Mouse (Mus musculus): ENCODE data around the gene Ano6. TPM values are rescaled to one million over a fixed set of nuclear protein-coding genes. Genes with fewer than 3 reads are reported as not detected.

Gene Ano6
- total and polyA plus RNA-seq, 3 experiments, result 14.9 to 27.0 (median 18.4) TPM

GRCm38 (mm10) chr15:95872447-95872846, 81.8 kb downstream of the Ano6 start:
- in situ Hi-C loops (cut with MboI; ENCODE audit: low pct_ligation_motif_present, low pct_unique_long_range_greater_than_20kb, low sequenced_read_pairs) (no loop called here), dilution Hi-C loops (cut with MboI; ENCODE audit: extremely low pct_ligation_motif_present, extremely low pct_unique_long_range_greater_than_20kb, low sequenced_read_pairs) (no loop called here)
- H3K79me2 ChIP-seq (replicated peaks; ENCODE audit: control insufficient read depth, extremely low read depth, insufficient read depth, poor library complexity, severe bottlenecking), result no peaks in the 10 kb centered on the region
- no peak overlapping the region for H3K9ac ChIP-seq (ENCODE audit: insufficient read depth, low read depth)
- H3K9me3 ChIP-seq (replicated peaks; ENCODE audit: low read length), result no peaks in the 10 kb centered on the region
- H3K4me1 ChIP-seq (ENCODE audit: control insufficient read depth in 1 of 2, insufficient read depth in 2 of 2), result peaks cover 0 to 4% of the 10 kb centered on the region in 2 experiments; a peak in 2 of 4 replicates
- H3K4me3 ChIP-seq (replicated peaks in 1 of 3; ENCODE audit: low read depth in 2 of 3, low read length in 2 of 3, poor library complexity in 1 of 3), result no peak overlapping the region
- H3K27me3 ChIP-seq (replicated peaks), result no peaks in the 10 kb centered on the region
- no peak overlapping the region for H3K4me2 ChIP-seq (ENCODE audit: insufficient read depth, low read depth, poor library complexity, severe bottlenecking)
- DNase-seq (ENCODE audit: extremely low read depth), result no peak
- H3K27ac ChIP-seq (ENCODE audit: insufficient read depth, low read depth), result no peak overlapping the region
- TF ChIP-seq ZNF384 (IDR thresholded peaks at IDR 0.05; ENCODE audit: low read depth, low read length), result no peak
- TF ChIP-seq JUND (conservative IDR thresholded peaks at IDR 0.05; ENCODE audit: low read depth, low read length), result no peak
- no peak for TF ChIP-seq CHD1 (IDR thresholded peaks at IDR 0.05; ENCODE audit: low read depth, low read length)
- TF ChIP-seq NRF1 (IDR thresholded peaks at IDR 0.05; ENCODE audit: low read depth, low read length), result no peak
- no peak for TF ChIP-seq TBP (conservative IDR thresholded peaks at IDR 0.05; ENCODE audit: low read depth, low read length)
- TF ChIP-seq EP300 (IDR thresholded peaks at IDR 0.05; ENCODE audit: low read length), result no peak
- no peak for TF ChIP-seq CHD2 (IDR thresholded peaks at IDR 0.05; ENCODE audit: low read length)
- no peak for TF ChIP-seq ZKSCAN1 (IDR thresholded peaks at IDR 0.05; ENCODE audit: borderline replicate concordance, low read depth, low read length)
- no peak for TF ChIP-seq NELFE (IDR thresholded peaks at IDR 0.05; ENCODE audit: low read depth, low read length)
- TF ChIP-seq POLR2A (IDR thresholded peaks at IDR 0.05; ENCODE audit: low read depth, low read length), result no peak
- TF ChIP-seq CTCF (conservative IDR thresholded peaks at IDR 0.05 in 1 of 2, IDR thresholded peaks at IDR 0.05 in 1 of 2; ENCODE audit: low read depth in 2 of 2, low read length in 2 of 2), result no peak
- TF ChIP-seq ETS1 (conservative IDR thresholded peaks at IDR 0.05; ENCODE audit: low read depth, low read length), result no peak
- H3K36me3 ChIP-seq (replicated peaks in 1 of 2; ENCODE audit: control insufficient read depth in 1 of 2, insufficient read depth in 1 of 2, low read length in 1 of 2), result peaks cover 4 to 49% of the 10 kb centered on the region in 2 experiments

- Histone ChIP-seq H3K27ac (ENCODE audit: insufficient read depth, low read depth) (no peak overlapping the region), H3K4me3 (replicated peaks in 1 of 3; ENCODE audit: low read depth in 2 of 3, low read length in 2 of 3, poor library complexity in 1 of 3) (no peak overlapping the region), H3K4me1 (ENCODE audit: control insufficient read depth in 1 of 2, insufficient read depth in 2 of 2) (peaks cover 0 to 4% of the 10 kb centered on the region in 2 experiments; a peak in 2 of 4 replicates), H3K27me3 (replicated peaks) (no peaks in the 10 kb centered on the region), H3K9me3 (replicated peaks; ENCODE audit: low read length) (no peaks in the 10 kb centered on the region), H3K4me2 (ENCODE audit: insufficient read depth, low read depth, poor library complexity, severe bottlenecking) (no peak overlapping the region), H3K79me2 (replicated peaks; ENCODE audit: control insufficient read depth, extremely low read depth, insufficient read depth, poor library complexity, severe bottlenecking) (no peaks in the 10 kb centered on the region), H3K9ac (ENCODE audit: insufficient read depth, low read depth) (no peak overlapping the region), H3K36me3 (replicated peaks in 1 of 2; ENCODE audit: control insufficient read depth in 1 of 2, insufficient read depth in 1 of 2, low read length in 1 of 2) (peaks cover 4 to 49% of the 10 kb centered on the region in 2 experiments)
- TF ChIP-seq HCFC1 (IDR thresholded peaks at IDR 0.05; ENCODE audit: low read depth, low read length) (no peak), SMC3 (IDR thresholded peaks at IDR 0.05; ENCODE audit: low read depth, low read length) (no peak), ETS1 (conservative IDR thresholded peaks at IDR 0.05; ENCODE audit: low read depth, low read length) (no peak), ZKSCAN1 (IDR thresholded peaks at IDR 0.05; ENCODE audit: borderline replicate concordance, low read depth, low read length) (no peak), BHLHE40 (IDR thresholded peaks at IDR 0.05; ENCODE audit: low read depth, low read length) (no peak), E2F4 (IDR thresholded peaks at IDR 0.05; ENCODE audit: insufficient replicate concordance, low read depth, low read length) (no peak), ZC3H11A (IDR thresholded peaks at IDR 0.05; ENCODE audit: low read depth, low read length) (no peak), MYC (IDR thresholded peaks at IDR 0.05; ENCODE audit: low read depth, low read length) (no peak), EP300 (IDR thresholded peaks at IDR 0.05; ENCODE audit: low read length) (no peak), UBTF (IDR thresholded peaks at IDR 0.05; ENCODE audit: low read depth, low read length) (no peak), MEF2A (IDR thresholded peaks at IDR 0.05; ENCODE audit: borderline replicate concordance, low read depth, low read length) (no peak), KAT2A (IDR thresholded peaks at IDR 0.05; ENCODE audit: insufficient replicate concordance, low read length) (no peak), JUND (conservative IDR thresholded peaks at IDR 0.05; ENCODE audit: low read depth, low read length) (no peak), ZNF384 (IDR thresholded peaks at IDR 0.05; ENCODE audit: low read depth, low read length) (no peak), ELF1 (IDR thresholded peaks at IDR 0.05; ENCODE audit: low read depth, low read length) (no peak)
- no peak for DNase-seq (ENCODE audit: extremely low read depth)
- in situ Hi-C loops (cut with MboI; ENCODE audit: low pct_ligation_motif_present, low pct_unique_long_range_greater_than_20kb, low sequenced_read_pairs) (no loop called here), dilution Hi-C loops (cut with MboI; ENCODE audit: extremely low pct_ligation_motif_present, extremely low pct_unique_long_range_greater_than_20kb, low sequenced_read_pairs) (no loop called here)
These were observed 82.6 kb downstream of the Ano6 start for GRCm38 (mm10) chr15:95873276-95873675.

Measured in CH12.LX (cell line).